Mouse (Mus musculus) cerebellum, adult 11-12 months (tissue): ENCODE data around the gene Hsp90aa1.
"Not testable (repeated sequence)": the region's sequence is repeated elsewhere in the genome, so short reads cannot be mapped to it uniquely, and the experiment has no call there.

Experiments
- DNase-seq: peaks from one replicate; pipeline ENCODE4 v3.0.0; 2022

Gene Hsp90aa1

DNA sequence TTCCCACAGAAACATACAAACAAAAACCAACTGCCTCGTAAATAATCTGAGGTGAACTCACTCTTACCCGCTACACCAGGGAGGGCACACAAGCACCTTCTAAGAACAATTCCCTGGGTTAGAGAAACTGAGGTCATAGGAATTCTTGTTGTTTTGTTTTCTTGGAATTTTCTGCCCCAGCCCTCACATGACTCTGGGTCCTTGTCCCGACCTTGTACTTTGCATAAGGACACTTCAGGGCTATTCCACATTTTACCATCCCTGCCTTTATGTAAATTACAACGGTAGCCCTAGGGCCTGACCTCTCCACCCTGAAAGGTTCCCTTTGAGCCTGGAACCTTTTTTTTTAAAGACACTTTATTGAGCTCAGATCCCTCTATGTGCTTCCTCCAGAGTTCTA is at the start of gene Hsp90aa1:
Gene Hsp90aa1 (minus strand): TSS at position 173 of the 400 bp plus-strand sequence.
- DNase-seq: no peak

DNA sequence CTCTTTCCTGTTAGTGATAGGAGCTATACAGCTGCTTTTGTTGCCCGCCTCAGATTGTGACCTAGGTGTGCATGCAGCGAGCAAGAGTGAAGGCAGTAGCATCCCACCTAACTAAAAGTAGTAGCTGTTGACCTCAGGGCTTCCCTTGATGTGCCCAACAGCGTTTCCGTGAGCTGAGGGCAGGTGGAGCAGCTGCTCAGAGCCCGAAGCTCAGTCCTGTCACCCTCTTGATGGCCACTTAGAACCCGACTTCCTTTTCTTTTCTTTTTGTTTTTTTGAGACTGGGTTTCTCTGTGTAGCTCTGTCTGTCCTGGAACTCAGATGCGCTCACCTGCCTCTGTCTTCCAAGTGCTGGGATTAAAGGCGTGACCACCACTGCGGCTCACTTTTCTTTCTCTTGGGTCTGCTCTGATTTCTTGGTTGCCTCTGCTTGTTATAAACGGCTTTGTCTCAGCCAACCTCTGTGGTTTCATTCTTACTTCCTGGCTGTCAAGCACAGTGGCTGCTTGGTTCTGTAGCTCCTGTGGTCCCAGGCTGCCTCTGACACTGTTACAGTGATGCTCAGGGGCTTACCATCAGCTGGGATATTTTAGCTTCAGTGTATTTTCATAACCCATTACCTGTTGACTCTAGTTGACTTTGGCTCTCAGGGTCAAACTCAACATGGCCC is 48.4 kb upstream of the Hsp90aa1 start:
- no peak for DNase-seq

DNA sequence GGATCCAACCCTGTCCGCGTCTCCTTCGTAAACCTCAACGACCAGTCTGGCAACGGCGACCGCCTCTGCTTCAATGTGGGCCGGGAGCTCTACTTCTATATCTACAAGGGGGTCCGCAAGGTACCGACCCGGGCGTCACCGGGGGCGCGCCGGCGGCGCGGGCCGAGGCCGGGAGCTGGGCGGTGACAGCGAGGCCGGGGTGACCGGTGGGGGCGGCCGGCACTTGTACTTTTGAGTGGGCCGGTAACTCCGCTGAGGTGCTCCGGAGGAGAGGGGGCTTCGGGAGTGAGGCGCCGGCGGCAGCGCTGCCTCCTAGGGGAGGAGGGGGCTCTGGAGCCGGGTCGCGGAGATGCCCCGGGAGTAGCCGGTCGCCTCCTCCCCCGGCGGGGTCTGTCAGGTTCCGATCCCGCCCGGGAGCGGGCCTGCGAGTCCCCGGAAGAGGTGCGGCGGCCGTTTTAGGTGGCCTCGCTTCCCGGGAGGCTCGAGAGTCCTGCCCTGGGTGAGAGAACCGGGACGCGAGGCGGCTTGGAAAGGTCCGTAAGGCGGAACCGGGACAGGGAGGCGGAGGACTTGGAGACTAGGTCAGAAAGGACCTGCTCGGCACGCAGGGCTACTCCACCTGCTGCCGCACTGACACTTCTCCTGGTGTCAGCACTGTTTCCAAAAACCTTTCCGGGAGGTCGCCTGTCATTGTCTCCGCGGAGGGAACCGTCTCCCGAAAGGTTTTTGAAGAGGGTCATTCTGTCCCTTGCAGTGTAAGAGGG is 35.8 kb upstream of the Hsp90aa1 start:
- DNase-seq: no peak

DNA sequence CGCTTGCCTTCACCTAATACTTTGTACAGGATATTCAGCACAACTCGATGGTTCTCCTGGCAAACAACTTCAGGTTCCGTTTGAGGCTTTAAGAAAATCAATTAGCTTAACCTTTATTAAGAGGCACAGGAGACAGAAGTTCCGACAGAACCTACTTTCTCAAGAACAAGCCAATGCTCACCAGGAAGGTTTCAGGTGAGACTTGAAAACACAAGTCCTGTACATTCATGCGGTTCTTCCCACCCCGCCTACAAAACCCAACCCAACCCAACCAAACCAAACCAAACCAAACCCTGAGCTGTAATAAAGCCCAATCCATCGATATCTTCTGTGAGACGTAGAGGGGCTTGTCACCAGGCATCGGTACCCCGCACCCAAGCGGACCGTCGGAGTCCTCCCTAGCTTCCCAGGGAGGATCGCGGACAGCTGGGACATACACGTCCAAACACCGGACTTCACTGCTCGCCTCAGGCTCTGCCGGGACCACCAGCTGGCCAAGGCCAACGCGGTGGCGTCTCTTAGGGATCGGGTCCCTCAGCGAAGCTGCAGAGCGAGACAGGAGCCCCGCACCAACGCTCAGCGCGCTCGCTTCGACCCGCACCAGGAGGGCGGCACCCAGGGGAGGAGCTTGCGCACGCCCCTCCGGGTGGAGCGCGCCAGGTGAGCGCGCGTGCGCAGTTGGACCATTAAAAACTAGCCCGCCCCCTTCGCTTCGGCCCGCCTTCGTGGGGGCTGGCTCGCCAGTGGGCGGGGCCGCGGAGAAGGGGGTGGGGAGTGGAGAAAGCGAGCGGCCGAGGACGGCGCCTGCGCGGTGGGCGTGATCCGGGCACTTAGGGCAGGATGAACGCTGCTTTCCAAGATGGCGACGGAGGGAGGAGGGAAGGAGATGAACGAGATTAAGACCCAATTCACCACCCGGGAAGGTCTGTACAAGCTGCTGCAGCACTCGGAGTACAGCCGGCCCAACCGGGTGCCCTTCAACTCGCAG is 34.9 kb upstream of the Hsp90aa1 start, which contains the start of gene Wdr20:
Gene Wdr20 (plus strand): TSS at position 775 of the 988 bp plus-strand sequence.
- peak; percentile 97 for DNase-seq

DNA sequence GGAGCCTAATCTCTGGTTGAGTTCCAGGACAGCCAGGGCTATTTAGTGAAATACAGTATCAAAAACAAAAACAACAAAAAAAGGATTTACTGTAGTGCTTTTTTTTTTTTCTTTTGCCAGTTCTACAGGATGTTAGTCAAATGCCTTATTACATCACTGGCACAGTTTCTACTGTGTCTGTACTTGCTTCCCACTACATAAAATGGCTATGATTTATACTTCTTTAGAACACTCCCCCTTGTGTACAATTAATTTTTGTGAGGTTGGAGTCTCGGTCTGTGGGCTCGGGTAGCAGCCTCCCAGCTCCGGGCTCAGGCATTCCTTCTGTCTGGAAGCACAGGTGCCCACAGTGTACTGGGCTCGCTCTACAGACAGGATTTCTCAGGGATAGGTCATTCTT is 34.1 kb upstream of the Hsp90aa1 start:
- DNase-seq: no peak

DNA sequence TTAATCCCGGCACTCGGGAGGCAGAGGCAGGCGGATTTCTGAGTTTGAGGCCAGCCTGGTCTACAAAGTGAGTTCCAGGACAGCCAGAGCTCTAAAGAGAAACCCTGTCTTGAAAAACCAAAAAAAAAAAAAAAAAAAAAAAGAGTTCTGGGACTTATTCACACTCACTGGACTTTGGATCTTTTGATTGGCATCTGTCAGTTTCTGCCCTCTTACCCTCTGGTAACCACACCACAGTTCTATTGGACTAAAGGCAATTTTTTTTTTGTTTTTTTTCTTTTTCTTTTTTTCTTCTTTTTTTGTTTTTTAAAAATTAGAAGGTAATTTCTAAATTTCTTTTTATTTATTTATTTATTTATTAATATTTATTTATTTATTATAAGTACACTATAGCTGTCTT is 30.7 kb upstream of the Hsp90aa1 start:
- DNase-seq: not testable (repeated sequence)

DNA sequence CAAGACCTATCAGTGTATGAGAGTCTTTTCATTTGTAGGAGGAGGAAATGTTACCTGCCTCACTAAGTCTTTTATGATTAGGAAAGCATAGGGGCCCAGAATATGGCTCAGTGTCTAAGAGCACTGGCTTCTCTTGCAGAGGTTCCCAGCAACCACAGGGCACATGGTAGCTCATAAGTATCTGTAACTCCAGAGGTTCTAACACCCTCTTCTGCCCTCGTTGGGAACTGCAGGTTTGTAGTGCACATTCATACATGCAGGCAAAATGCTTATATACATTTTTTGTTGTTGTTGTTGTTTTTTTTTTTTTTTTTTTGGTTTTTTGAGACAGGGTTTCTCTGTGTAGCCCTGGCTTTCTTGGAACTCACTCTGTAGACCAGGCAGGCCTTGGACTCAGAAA is 23.9 kb upstream of the Hsp90aa1 start:
- no peak for DNase-seq

DNA sequence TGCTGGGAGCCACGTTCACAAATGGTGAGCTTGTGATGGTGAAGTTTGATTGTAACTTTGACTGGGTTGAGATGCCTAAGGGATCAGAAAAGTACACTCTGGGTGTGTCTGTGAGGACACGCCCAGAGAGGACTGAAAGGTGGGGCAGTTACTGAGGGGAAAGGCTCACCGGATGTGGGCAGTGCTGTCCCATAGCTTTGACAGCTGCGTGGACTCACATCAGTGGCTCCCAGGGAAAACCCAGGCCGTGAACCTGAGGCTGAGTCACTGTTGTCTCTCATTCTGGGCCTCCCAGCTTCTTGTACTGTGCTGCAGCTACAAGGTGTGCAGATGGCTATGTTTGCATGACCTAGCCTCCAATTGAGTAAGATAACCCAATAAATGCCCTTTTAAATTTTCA is 23.0 kb upstream of the Hsp90aa1 start:
- DNase-seq: no peak

DNA sequence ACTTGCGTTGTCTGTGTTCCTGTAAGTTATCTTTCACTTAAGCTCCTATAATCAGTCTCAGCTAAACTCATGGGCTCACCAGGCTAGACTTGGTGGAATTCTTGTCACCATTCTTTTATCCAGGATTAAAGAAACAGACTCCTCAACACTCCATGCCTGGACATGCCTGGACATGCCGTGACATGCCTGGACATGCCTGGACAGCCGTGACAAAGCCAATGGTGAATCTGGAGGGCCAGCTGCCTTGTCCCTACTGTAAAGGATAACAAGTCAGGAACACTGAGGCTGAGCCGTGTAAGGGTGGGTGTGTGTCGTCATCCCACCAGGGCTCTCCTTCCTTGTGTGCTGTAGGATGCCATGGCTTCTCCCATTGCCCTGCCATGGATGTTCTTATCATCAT is 22.5 kb upstream of the Hsp90aa1 start:
- no peak for DNase-seq

DNA sequence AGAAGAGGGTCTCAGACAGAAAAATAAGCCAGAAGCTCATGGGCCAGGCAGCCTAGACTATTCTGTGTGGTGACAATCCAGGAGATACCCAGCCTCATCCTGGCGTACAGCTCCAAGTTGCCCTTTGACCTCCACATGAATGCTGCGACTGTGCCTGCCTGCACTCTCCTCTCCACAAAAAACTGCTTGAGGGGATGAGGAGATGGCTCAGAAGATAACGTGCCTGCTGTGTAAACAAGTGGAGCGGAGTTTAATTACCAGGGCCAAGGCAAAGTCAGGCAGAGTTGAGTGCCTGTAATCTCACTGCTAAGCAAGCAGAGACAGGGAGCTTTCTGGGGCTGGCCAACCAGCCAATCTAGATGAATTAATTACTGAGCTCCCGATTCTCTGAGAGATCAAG is 13.5 kb upstream of the Hsp90aa1 start:
- DNase-seq: no peak

DNA sequence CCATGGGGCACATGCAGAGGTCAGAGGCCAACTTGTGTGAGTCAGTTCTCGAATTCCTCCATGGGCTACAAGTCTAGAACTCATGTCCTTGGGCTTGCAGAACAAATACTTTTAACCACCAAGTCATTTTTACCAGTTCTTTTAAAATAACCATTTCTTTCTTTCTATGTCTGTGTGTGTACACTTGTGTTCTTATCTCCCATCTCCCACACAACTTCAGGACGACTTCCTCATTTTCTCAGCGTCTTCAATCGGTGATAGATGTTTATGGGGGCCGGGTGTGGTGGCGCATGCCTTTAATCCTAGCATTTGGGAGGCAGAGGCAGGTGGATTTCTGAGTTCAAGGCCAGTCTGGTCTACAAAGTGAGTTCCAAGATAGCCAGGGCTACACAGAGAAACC is 11.7 kb upstream of the Hsp90aa1 start:
- DNase-seq: no peak

DNA sequence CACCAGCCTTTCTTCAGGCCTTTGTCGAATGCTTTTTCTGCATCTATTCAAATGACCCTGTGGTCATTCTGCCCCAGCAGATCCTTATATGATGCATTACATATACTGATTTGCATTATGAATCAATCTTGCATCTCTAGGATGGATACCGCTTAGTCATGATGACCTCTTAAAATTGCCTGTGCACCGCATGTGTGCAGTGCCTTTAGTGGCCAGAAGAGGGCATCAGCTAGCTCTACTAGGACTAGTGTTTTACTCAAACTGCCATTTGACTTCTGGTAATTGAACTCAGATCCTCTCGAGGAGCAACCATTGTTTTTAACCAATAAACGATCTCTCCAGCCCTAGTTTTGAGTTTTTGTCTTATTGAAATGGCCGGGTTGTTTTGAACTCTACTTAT is 11.3 kb upstream of the Hsp90aa1 start:
- DNase-seq: no peak

DNA sequence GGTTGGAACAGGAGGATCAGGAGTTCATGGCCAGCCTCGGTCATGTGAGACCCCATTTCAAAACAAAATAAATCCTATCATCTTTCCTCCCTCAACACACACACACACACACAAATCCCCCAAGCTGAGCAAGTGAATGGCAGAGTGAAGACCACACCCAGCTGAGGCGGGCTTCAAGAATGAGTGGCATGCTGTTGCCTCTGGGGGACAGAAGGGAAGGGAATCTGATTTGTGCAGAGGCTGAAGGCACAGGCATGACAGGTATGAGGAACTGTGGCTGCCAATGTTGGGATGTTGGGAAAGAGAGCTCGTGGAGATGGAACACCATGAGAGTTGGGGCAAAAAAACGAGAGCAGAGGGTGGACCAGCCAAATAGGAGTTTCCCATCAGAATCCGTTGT is 8.7 kb upstream of the Hsp90aa1 start:
- no peak for DNase-seq

DNA sequence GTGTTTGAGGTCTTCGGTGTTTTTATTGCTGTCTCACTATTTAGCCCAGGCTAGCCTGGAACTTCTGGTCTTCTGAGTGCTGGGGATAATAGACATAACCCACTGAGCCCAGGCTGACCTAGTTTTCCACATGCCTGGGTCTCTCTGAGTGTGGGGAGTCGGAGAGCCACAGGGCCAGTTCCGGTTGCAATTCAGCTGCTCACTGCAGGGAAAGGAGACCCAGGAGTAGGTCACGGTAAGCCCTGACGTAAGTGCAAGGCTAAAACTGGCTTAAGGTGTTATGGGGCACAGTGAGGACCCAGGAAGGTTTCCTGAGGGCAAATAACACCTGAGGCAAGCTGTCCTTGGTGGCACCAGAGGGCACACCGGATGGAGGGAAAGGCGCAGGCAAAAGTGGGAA is 4.9 kb upstream of the Hsp90aa1 start:
- DNase-seq: no peak

DNA sequence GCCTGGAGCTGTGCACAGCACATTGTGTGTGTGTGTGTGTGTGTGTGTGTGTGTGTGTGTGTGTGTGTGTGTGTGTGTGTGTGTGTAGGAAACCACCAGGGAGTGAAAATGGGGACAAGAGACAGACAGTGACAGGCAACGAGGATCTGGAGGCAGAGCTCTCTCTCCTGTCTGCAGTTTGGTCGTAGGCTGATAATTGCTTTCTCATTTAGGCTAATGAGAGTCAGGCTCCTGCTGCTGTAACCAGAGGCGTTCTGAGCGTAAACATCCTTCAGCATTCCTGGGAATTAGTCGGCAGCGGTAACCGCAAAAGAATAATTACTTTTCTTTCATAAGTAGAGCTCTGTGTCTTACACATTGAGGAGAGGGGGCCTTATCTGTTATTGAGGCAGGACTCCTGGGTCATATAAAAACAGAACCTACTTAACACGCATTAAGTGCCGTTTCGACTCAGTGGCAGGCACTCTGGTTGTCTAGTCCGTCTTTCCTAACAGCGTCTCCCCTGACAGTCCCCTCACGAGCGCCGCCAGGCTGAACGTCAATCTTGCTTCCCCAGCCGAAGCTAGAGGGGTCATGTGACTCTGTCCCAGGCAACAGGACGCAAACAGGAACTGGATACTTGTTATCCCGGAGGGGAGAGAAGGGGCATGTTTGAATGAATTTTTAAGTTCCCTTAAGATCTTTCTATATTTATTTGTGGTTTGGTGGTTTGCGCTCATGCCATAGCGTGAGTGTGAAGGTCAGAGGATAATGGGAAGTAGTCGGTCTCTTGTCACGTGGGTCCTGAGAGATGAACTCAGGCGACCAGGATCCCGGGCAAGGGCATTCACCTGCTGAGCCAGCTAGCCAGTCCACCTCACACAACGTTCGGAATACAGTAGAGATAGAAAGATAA is 4.1 kb upstream of the Hsp90aa1 start:
- peak; percentile 34 for DNase-seq

DNA sequence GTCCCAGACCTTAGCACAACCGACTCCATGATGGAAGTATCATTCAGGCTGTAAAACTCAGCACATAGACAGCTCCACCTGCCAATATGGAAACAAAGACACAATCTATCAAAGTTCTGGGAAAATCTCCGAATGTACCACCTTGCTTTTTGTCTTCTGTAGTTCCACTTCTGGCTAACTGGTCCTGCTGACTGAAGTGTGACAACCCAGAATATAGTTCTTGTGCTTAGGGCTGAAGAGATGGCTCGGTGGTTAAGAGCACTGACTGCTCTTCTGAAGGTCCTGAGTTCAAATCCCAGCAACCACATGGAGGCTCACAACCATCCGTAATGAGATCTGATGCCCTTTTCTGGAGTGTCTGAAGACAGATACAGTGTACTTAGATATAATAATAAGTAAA is 2.9 kb upstream of the Hsp90aa1 start:
- DNase-seq: not testable (repeated sequence)

DNA sequence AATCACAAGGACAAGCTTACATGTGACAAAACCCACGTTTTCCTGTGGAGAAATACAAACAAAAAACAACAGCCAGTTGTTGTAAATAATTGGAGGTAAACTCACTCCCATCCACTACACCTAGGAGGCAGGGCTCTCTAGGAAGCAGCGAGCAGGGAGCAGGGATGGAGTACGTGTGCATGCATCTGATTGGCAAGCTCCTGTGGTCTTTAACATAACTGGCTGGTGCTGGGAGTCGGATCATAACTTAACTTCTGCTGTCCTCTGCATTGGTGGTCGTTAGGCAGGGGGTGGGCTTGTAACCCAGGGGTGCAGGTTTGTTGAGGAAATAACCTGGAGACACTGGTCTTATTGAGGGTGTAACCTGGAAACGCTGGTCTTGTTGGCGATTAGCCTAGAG is 1.2 kb upstream of the Hsp90aa1 start:
- peak; percentile 13 for DNase-seq

DNA sequence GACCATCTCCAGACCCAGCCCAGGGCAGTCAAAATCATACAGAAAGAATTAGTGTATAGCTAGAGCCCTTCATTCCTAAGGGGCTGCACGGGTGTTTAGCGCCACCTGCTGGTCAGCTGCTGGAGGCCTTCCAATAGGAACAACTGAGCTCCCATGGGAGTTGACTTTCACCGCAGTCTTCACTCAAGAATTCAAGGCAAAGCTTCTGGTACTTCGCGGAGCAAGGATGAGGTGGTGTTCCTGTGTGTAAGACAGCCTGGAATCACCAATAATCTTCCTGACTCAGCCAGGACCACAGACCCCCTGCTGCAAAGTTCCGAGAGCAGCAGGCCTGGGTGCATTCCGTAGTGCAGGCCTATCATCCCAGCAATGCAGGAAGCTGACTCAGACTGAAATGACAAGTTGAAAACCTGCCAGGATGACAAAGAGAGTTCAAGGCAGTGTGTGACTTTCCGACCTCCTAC is 512 bp upstream of the Hsp90aa1 start:
- DNase-seq: peak; percentile 67

DNA sequence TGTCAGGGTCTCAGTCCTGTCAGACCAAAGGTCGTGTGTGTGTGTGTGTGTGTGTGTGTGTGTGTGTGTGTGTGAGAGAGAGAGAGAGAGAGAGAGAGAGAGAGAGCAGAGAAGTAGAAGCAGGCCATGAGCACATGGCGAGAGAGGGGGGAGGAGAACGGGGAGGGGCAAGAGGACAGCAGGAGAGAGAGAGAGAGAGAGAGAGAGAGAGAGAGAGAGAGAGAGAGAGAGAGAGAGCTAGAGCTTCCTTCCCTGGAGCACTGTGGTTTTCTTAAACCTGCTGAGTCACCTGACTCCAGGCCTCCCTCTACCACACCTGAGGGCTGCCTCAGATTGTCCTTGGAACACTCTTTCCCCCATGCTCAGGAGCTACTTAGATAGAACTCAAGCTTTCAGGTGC is 1.2 kb downstream of the Hsp90aa1 start:
- not testable (repeated sequence) for DNase-seq

DNA sequence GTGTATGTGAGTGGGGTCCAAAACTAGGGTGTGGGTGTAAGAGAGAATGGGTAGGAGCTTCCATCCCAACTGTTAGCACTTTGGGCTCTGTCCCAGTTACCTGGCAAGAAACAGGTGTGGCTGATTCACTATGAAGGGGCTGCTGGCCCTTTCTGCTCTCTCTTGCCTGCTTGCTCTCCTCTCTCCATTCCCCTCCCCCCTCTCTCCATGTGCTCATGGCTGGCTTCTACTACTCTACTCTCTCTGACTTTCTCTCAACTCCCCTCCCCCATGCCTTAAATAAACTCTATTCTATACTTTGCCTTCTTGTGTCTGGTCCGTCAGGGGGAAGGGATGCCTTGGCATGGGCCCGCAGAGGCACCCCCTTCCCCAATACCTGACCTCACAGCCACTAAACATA is 1.8 kb downstream of the Hsp90aa1 start:
- DNase-seq: peak; percentile 11

DNA sequence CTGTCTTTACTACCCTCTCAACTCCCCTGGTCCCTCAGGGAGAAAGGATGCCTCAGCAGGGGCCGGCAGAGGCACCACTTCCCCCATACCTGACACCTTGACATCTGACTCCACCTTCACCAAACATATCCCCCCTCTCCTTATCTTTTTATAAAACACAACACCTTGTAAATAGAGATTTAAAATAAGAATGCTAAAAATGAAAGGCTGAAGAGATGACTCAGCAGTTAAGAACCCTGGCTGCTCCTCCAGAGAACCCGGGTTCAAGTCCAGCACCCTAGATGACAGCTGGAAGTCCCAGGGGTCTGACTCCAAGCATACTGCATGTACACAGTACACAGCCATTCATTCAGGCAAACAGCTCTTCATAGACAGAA is 3.4 kb downstream of the Hsp90aa1 start:
- no peak for DNase-seq

DNA sequence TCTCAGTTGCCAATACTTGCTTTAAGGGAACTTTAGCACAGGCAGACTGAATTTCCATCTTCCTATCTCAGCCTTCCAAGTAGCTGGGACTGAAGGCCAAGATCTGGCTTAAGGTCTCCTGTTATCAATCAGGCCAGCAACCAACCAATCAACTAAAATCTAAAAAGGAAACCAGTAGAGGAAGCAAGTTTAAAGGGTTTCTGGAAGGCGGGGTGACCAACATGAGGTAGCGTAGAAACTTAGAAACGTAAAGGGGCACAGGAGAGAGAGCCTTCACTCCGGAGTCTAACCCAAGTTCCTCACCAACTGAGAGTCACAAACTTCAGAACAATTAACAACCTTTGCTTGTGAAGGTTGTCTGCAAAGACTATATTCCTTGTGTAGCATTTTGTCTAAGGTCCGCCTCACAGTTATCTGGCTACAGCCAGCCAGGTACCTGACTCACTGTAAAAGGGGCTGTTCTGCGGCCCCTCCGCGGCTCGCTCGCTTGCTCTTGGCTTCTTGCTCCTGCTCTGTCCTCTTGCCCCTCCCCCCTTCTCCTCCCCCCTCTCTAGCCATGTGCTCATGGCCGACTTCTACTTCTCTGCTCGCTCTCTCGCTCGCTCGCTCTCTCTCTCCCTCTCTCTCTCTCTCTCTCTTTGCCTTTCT is 3.9 kb downstream of the Hsp90aa1 start:
- DNase-seq: peak; percentile 16
